7 mouse cellular contexts compared by ENCODE assay signal in the genomic region with DNA sequence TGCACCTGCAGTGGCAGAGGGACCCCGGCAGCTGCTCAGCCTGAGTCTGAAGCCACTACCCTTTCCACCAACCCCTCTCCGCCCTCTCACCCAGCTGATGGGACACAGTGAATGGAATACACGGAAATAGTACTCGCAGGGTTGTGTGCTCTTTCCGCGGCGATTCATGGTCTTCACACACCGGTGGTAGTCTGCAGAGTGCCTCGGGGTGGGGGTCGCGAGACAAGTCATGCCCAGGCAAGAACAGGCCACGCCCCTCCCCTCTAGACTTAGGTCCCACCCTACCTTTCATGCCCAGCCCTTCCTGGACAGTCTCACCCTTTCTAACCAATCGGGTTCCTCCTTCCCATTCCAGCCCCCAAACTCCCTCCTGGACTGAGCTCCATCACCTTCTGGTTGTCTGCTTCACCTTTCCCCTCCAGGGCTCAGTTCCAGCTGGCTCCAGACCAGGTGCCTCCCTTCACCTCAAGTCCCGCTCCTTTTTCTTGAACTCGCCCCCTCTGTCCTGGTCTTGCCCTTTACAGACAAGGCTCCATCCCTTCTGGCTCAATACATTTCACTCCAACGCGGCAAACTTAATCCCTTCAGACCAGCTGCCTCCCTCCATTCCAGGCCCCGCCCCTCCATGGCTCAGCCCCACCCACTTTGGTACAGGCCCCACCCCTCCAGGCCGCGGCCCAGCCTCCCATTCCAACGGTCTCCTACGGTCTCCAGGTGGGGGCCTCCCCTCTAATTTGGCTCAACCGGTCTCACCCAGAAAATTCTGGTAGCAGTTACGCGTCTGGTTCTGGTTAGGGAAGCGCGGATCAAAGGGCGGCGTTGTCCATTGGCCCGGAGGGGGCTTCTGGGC. TPM values are rescaled to one million over a fixed set of nuclear protein-coding genes. Genes with fewer than 3 reads are reported as not detected.
DNase-seq lines count a peak whose midpoint lies in the region; ATAC-seq and TF ChIP-seq lines count a peak whose summit lies in the region.

No protein-coding gene starts in this region.

- peak; percentile 89 for TF ChIP-seq POLR2A in ES-Bruce4 (IDR thresholded peaks at IDR 0.05; ENCODE audit: insufficient read depth, low read length)

- no peak for TF ChIP-seq CTCF in ES-Bruce4 (IDR thresholded peaks at IDR 0.05; ENCODE audit: low read depth, low read length)
- TF ChIP-seq CTCF in lung, embryonic 14.5 days (IDR thresholded peaks at IDR 0.05; ENCODE audit: low read depth): no peak

- peak overlapping the region; percentile 92 for H3K27ac ChIP-seq in ES-Bruce4 (ENCODE audit: insufficient read depth, low read length)
- peak overlapping the region; percentile 27; the same call in 1 of the 2 replicates for H3K27ac ChIP-seq in forebrain, embryonic 12.5 days
- 0 out of 2 replicates have a peak overlapping the region, but pooled peaks have one; percentile 22 for H3K27ac ChIP-seq in lung, embryonic 14.5 days (ENCODE audit: low read depth)

- no peaks in the 10 kb centered on the region for H3K9me3 ChIP-seq in ES-Bruce4 (replicated peaks; ENCODE audit: control insufficient read depth, insufficient read depth, low read length, poor library complexity, severe bottlenecking)
- H3K9me3 ChIP-seq in forebrain, embryonic 12.5 days: peaks cover 8% of the 10 kb centered on the region; the same call in 1 of the 2 replicates
- H3K9me3 ChIP-seq in lung, embryonic 14.5 days (ENCODE audit: low read depth, low read length): no peaks in the 10 kb centered on the region

- peaks cover 16% of the 10 kb centered on the region for H3K36me3 ChIP-seq in ES-Bruce4 (ENCODE audit: control insufficient read depth, insufficient read depth, low read length, poor library complexity, severe bottlenecking)
- H3K36me3 ChIP-seq in forebrain, embryonic 12.5 days (replicated peaks): peaks cover 4% of the 10 kb centered on the region; the same call in 1 of the 2 replicates
- peaks cover under 1% of the 10 kb centered on the region; the same call in 1 of the 2 replicates for H3K36me3 ChIP-seq in lung, embryonic 14.5 days (ENCODE audit: insufficient read depth)

- peak; percentile 88 for DNase-seq in WW6 (ENCODE audit: low read depth, low spot score)
- peak; percentile 55 for DNase-seq in kidney, adult 18-20 months
- DNase-seq in lung, embryonic 14.5 days: peak; percentile 41
- DNase-seq in ovary, postnatal 14 days (ENCODE audit: low spot score): peak; percentile 48
- no peak for DNase-seq in frontal cortex, adult 2 months (ENCODE audit: extremely low spot score in 1 of 2, low spot score in 1 of 2)

- peak; percentile 79 for ATAC-seq in forebrain, embryonic 12.5 days (ENCODE audit: low FRiP score)
- ATAC-seq in lung, embryonic 14.5 days (ENCODE audit: insufficient read depth): peak; percentile 81

- peak overlapping the region; percentile 89 for H3K9ac ChIP-seq in ES-Bruce4 (ENCODE audit: low read depth, poor library complexity, severe bottlenecking)
- peak overlapping the region; percentile 27 for H3K9ac ChIP-seq in forebrain, embryonic 12.5 days
- H3K9ac ChIP-seq in lung, embryonic 14.5 days: peak overlapping the region; percentile 13; the same call in 1 of the 2 replicates

- WGBS in forebrain, embryonic 12.5 days: under 1% methylated on average over 30 of the region's 30 CpGs
- 2% methylated on average over 29 of the region's 30 CpGs for WGBS in lung, embryonic 14.5 days

- peak overlapping the region; percentile 53 for H3K4me2 ChIP-seq in forebrain, embryonic 12.5 days
- H3K4me2 ChIP-seq in lung, embryonic 14.5 days: peak overlapping the region; percentile 60

- TF ChIP-seq EP300 in ES-Bruce4 (IDR thresholded peaks at IDR 0.05; ENCODE audit: insufficient read depth, low read depth, low read length): peak; percentile 78

- no peaks in the 10 kb centered on the region for H3K4me1 ChIP-seq in ES-Bruce4 (ENCODE audit: control insufficient read depth, insufficient read depth, low read length)
- peaks cover 18% of the 10 kb centered on the region for H3K4me1 ChIP-seq in forebrain, embryonic 12.5 days
- peaks cover 3% of the 10 kb centered on the region; the same call in 1 of the 2 replicates for H3K4me1 ChIP-seq in lung, embryonic 14.5 days (ENCODE audit: insufficient read depth)

- no peaks in the 10 kb centered on the region for H3K27me3 ChIP-seq in ES-Bruce4 (ENCODE audit: control insufficient read depth, insufficient read depth, low read length, poor library complexity, severe bottlenecking)
- H3K27me3 ChIP-seq in forebrain, embryonic 12.5 days: peaks cover 10% of the 10 kb centered on the region
- no peaks in the 10 kb centered on the region for H3K27me3 ChIP-seq in lung, embryonic 14.5 days (ENCODE audit: insufficient read depth, low read length)

- peak overlapping the region; percentile 89 for H3K4me3 ChIP-seq in ES-Bruce4 (ENCODE audit: low read depth, low read length)
- H3K4me3 ChIP-seq in forebrain, embryonic 12.5 days (replicated peaks): peak overlapping the region; percentile 33
- H3K4me3 ChIP-seq in lung, embryonic 14.5 days (ENCODE audit: low read depth, low read length): peak overlapping the region; percentile 41

RNA-seq across cellular contexts. Expression of a gene that starts 0.7 kb away (rescaled TPM):
- polyA plus RNA-seq in ES-Bruce4 (2011; ENCODE audit: insufficient read depth, insufficient read length, low read depth, missing spikeins): 319 and 368 TPM in 2 replicates
- 31.3 and 32.5 TPM in 2 replicates for polyA plus RNA-seq in forebrain, embryonic 12.5 days (2016; fragmentation: Nextera tagmentation; extraction: Ambion mirVana)
- polyA plus RNA-seq in lung, embryonic 14.5 days (2014; fragmentation: Nextera tagmentation; extraction: Ambion mirVana): 37.3 and 40.1 TPM in 2 replicates
- 16.1 and 19.8 TPM in 2 replicates for polyA plus RNA-seq in frontal cortex, adult 2 months (2012; rRNA removed)

RNA-seq across cellular contexts. Expression of a gene that starts 12.3 kb away (rescaled TPM):
- 69.0 and 72.3 TPM in 2 replicates for polyA plus RNA-seq in ES-Bruce4 (2011; ENCODE audit: insufficient read depth, insufficient read length, low read depth, missing spikeins)
- polyA plus RNA-seq in forebrain, embryonic 12.5 days (2016; fragmentation: Nextera tagmentation; extraction: Ambion mirVana): 78.9 and 94.2 TPM in 2 replicates
- 51.3 and 53.1 TPM in 2 replicates for polyA plus RNA-seq in lung, embryonic 14.5 days (2014; fragmentation: Nextera tagmentation; extraction: Ambion mirVana)
- polyA plus RNA-seq in frontal cortex, adult 2 months (2012; rRNA removed): 74.3 and 83.4 TPM in 2 replicates

RNA-seq across cellular contexts. Expression of a gene that starts 18.9 kb away (rescaled TPM):
- polyA plus RNA-seq in ES-Bruce4 (2011; ENCODE audit: insufficient read depth, insufficient read length, low read depth, missing spikeins): not detected in 2 replicates
- polyA plus RNA-seq in forebrain, embryonic 12.5 days (2016; fragmentation: Nextera tagmentation; extraction: Ambion mirVana): not detected in 2 replicates
- polyA plus RNA-seq in lung, embryonic 14.5 days (2014; fragmentation: Nextera tagmentation; extraction: Ambion mirVana): not detected in 2 replicates
- 0.02 TPM in 1 of 2 replicates, not detected in the other for polyA plus RNA-seq in frontal cortex, adult 2 months (2012; rRNA removed)

RNA-seq across cellular contexts. Expression of a gene that starts 27.1 kb away (rescaled TPM):
- not detected in 2 replicates for polyA plus RNA-seq in ES-Bruce4 (2011; ENCODE audit: insufficient read depth, insufficient read length, low read depth, missing spikeins)
- 0.27 and 0.35 TPM in 2 replicates for polyA plus RNA-seq in forebrain, embryonic 12.5 days (2016; fragmentation: Nextera tagmentation; extraction: Ambion mirVana)
- not detected in 2 replicates for polyA plus RNA-seq in lung, embryonic 14.5 days (2014; fragmentation: Nextera tagmentation; extraction: Ambion mirVana)
- 0.13 and 0.14 TPM in 2 replicates for polyA plus RNA-seq in frontal cortex, adult 2 months (2012; rRNA removed)

RNA-seq across cellular contexts. Expression of a gene that starts 30.5 kb away (rescaled TPM):
- 1.4 and 1.9 TPM in 2 replicates for polyA plus RNA-seq in ES-Bruce4 (2011; ENCODE audit: insufficient read depth, insufficient read length, low read depth, missing spikeins)
- polyA plus RNA-seq in forebrain, embryonic 12.5 days (2016; fragmentation: Nextera tagmentation; extraction: Ambion mirVana): 0.24 and 0.77 TPM in 2 replicates
- polyA plus RNA-seq in lung, embryonic 14.5 days (2014; fragmentation: Nextera tagmentation; extraction: Ambion mirVana): not detected in 2 replicates
- 0.25 and 0.38 TPM in 2 replicates for polyA plus RNA-seq in frontal cortex, adult 2 months (2012; rRNA removed)

Comparison
In these comparisons a context has a peak if more than half of its experiments do, and no peak if none do; other contexts are left out.
1. H3K27ac ChIP-seq: peak in every context shown above with its lines; median percentile 92 in ES-Bruce4; 27 in forebrain, embryonic 12.5 days; 22 in lung, embryonic 14.5 days.
2. H3K4me3 ChIP-seq: peak in every context shown above with its lines; median percentile 89 in ES-Bruce4; 41 in lung, embryonic 14.5 days; 33 in forebrain, embryonic 12.5 days.
3. H3K9ac ChIP-seq: peak in every context shown above with its lines; median percentile 89 in ES-Bruce4; 27 in forebrain, embryonic 12.5 days; 13 in lung, embryonic 14.5 days.
4. DNase-seq: peak in WW6 (single experiment), kidney, adult 18-20 months (single experiment), lung, embryonic 14.5 days (single experiment) and ovary, postnatal 14 days (single experiment); none in frontal cortex, adult 2 months (0 of 2).